Mouse (Mus musculus) kidney, adult 2 months (tissue): Measurements from ENCODE around the gene Chrm3. TPM values are rescaled to one million over a fixed set of nuclear protein-coding genes. Genes with fewer than 3 reads are reported as not detected.

Experiments used
- DNase-seq: peaks from one replicate; pipeline ENCODE4 v3.0.0; 2021
- H3K27ac ChIP-seq: fragments of 200-500 bp; 2 replicates; pipeline ENCODE4 v1.5.1; 2012; ENCODE audit warnings: low read depth, low read length, control low read depth, inconsistent platforms; ENCODE audit not compliant: insufficient read depth
- H3K27me3 ChIP-seq: fragments of 200-500 bp; replicated peaks from 2 replicates; pipeline ENCODE4 v1.6.1; 2012; ENCODE audit warnings: mild to moderate bottlenecking, moderate library complexity, low read length, inconsistent platforms; ENCODE audit not compliant: control insufficient read depth, insufficient read depth
- H3K36me3 ChIP-seq: fragments of 200-500 bp; 2 replicates; pipeline ENCODE4 v1.6.1; 2012; ENCODE audit warnings: mild to moderate bottlenecking, moderate library complexity, low read length, inconsistent platforms; ENCODE audit not compliant: control insufficient read depth, insufficient read depth
- H3K4me1 ChIP-seq: fragments of 200-500 bp; 2 replicates; pipeline ENCODE4 v1.6.1; 2011; ENCODE audit warnings: low read length; ENCODE audit not compliant: control insufficient read depth, insufficient read depth
- H3K4me3 ChIP-seq: fragments of 200-500 bp; 2 replicates; pipeline ENCODE4 v1.5.1; 2011; ENCODE audit warnings: mild to moderate bottlenecking, low read depth, low read length, control low read depth; ENCODE audit not compliant: insufficient read depth
- CTCF ChIP-seq: fragments of 200-500 bp; conservative IDR thresholded peaks from 2 replicates; pipeline ENCODE4 v1.5.1; 2011; ENCODE audit warnings: low read depth, mild to moderate bottlenecking, control low read depth, low read length, moderate library complexity, mixed read lengths; ENCODE audit not compliant: insufficient read depth, insufficient read length
- POLR2A ChIP-seq: fragments of 200-500 bp; IDR thresholded peaks from one replicate; pipeline ENCODE4 v1.6.1; 2011; ENCODE audit warnings: low read depth, low read length, control low read depth
- WGBS: fragments of 180-500 bp; shearing (Covaris S2); methylation state at CpG from one replicate; pipeline ENCODE4 v1.1.7; 2018; 5-methylcytosine and 5-hydroxymethylcytosine counted together
- polyA plus RNA-seq: library from polyadenylated mRNA; depleted of rRNA; stranded (reverse); fragments of >200 nt; gene quantifications from 2 replicates; pipeline ENCODE4 v1.2.3, GENCODE M21; 2012

Gene Chrm3
- polyA plus RNA-seq, 1 experiment = 3.1 TPM

DNA sequence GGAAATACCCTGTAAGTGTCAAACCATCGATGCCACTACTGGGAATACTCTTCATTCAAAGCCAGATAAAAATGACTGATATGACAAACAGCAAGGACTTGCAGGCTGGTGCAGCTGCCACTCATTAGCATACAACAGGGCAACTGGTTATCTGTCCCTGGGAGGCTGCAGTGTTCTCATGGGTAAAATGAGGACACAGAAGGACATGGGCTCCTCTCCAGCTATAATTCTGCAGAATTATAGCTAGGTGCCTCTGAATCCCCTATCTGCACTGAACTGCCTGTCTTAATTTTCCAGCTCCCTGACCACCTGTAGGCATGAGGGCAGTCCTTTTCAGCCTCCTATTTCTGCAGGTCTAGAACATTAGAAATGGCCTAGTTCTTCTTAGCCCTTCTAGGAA is 463.4 kb downstream of the Chrm3 start:
- Histone ChIP-seq H3K4me3 (no peak overlapping the region), H3K36me3 (no peaks in the 10 kb centered on the region), H3K27me3 (no peaks in the 10 kb centered on the region), H3K27ac (no peak overlapping the region), H3K4me1 (no peaks in the 10 kb centered on the region)
- no peak for DNase-seq
- WGBS = 67% methylated on average over 1 of the region's 1 CpGs
- TF ChIP-seq CTCF (no peak), POLR2A (no peak)

DNA sequence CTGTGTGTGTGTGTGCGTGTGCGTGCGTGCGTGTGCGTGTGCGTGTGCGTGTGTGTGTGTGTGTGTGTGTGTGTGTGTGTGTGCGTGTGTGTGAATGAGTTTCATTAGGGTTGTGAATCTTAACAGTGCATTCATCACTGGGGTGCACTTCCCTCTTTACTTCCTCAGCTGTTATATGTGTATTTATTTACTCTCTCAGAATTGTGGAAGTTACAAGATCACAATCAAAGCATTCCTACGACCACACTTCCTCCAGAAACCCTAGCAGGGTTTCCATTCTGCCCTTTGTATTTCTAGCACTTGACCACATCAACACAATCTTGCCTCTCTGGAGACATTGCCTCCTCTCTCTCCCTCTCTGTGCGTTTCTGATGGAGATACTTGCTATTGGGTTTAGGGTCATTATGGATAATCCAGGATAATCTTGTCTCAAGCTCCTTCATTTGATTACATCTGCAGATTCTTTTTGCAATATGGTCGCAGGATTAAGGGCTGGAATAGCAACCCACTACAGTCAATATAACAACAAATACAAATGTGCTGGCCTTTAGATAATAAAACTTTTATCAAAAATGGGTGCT is 465.5 kb downstream of the Chrm3 start:
- H3K27ac ChIP-seq = no peak overlapping the region
- 78% methylated on average over 11 of the region's 11 CpGs for WGBS
- no peaks in the 10 kb centered on the region for H3K27me3 ChIP-seq
- H3K36me3 ChIP-seq = no peaks in the 10 kb centered on the region
- H3K4me3 ChIP-seq = no peak overlapping the region
- no peak for TF ChIP-seq POLR2A
- TF ChIP-seq CTCF = no peak
- H3K4me1 ChIP-seq = no peaks in the 10 kb centered on the region
- no peak for DNase-seq

DNA sequence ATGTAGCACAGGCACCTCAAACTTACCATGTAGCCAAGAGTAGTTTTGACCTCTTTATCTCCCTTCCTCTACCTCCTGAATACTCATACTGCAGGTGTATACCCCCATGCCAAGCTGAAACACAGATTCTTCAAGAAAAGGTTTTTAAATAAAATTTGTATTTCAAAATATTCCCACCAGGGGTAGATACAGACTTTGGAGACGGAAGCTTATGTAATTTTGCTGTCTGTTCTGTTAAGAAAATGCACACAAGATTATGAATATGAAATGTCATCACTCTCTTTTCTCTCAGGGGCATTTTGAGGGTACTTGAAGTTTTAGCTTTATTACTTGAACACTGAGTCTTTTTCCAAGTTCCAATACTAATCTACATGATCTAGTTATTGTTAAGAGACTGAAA is 469.6 kb downstream of the Chrm3 start:
- WGBS = 89% methylated on average over 1 of the region's 1 CpGs
- H3K36me3 ChIP-seq = no peaks in the 10 kb centered on the region
- no peaks in the 10 kb centered on the region for H3K4me1 ChIP-seq
- H3K27me3 ChIP-seq = no peaks in the 10 kb centered on the region
- H3K4me3 ChIP-seq = no peak overlapping the region
- TF ChIP-seq CTCF (no peak), POLR2A (no peak)
- no peak overlapping the region for H3K27ac ChIP-seq
- no peak for DNase-seq

DNA sequence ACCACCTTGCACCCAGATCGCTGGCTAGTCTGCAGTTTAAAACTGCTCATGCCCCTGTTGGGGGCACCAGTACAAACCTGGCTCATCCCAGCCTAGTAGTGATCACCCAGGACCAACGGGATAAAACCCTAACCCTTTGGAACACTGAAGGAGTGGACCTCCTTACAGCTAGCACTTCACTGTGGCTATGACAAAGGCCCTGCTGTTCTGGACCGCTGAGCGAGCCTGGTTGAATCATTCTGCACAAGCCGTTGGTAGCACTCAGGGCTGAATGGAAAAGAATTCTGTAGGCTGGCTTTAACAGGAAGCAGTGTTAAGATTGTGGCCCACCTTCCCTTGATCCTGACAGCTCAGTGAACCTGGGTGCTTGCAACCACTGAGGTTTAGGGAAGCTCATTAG is 470.2 kb downstream of the Chrm3 start:
- TF ChIP-seq POLR2A (no peak), CTCF (no peak)
- no peak overlapping the region for H3K27ac ChIP-seq
- DNase-seq = no peak
- H3K36me3 ChIP-seq = no peaks in the 10 kb centered on the region
- WGBS = 66% methylated on average over 5 of the region's 5 CpGs
- no peaks in the 10 kb centered on the region for H3K27me3 ChIP-seq
- no peaks in the 10 kb centered on the region for H3K4me1 ChIP-seq
- no peak overlapping the region for H3K4me3 ChIP-seq

DNA sequence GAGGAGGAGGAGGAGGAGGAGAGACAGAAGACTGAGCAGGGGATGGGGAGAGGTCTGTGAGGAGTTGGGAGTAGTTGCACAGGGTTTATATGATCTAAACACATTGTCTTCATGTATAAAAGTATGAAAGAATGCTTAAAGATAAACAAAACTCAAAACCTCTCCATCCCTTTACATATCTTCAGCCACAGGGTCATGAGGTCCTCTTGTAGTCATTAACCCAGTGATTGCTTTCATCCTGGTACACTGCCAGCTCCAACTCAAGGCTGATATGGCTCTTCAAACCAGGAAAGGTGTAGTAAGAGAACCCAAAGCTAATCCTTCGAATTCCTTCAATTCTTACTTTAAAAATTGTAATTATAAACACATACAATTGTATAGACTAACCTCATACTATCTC is 470.7 kb downstream of the Chrm3 start:
- Histone ChIP-seq H3K27me3 (no peaks in the 10 kb centered on the region), H3K36me3 (no peaks in the 10 kb centered on the region), H3K4me3 (no peak overlapping the region), H3K4me1 (no peaks in the 10 kb centered on the region), H3K27ac (no peak overlapping the region)
- no peak for DNase-seq
- 81% methylated on average over 1 of the region's 1 CpGs for WGBS
- TF ChIP-seq POLR2A (no peak), CTCF (no peak)

DNA sequence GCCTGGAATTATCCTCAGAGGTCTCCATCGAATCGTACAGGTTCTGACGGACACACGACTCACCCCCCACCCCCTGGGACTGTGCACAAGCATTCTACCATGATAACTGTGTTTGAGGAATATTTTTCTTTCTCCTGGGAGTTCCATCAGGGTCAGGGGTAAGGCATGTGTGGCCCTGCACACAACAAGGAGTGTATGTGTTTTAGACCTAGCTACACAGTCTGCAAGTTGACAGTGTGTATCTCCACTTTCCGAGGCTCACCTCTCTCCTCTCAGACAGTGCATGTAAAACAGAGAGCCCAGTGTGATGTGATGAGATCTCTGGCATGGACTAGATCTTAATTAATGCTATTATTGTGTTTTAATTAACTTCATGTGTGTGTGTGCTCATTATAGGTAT is 472.4 kb downstream of the Chrm3 start:
- no peaks in the 10 kb centered on the region for H3K27me3 ChIP-seq
- no peaks in the 10 kb centered on the region for H3K4me1 ChIP-seq
- DNase-seq = no peak
- no peak overlapping the region for H3K27ac ChIP-seq
- no peak overlapping the region for H3K4me3 ChIP-seq
- no peaks in the 10 kb centered on the region for H3K36me3 ChIP-seq
- whole genome bisulfite sequencing = 75% methylated on average over 5 of the region's 5 CpGs
- TF ChIP-seq CTCF (no peak), POLR2A (no peak)

DNA sequence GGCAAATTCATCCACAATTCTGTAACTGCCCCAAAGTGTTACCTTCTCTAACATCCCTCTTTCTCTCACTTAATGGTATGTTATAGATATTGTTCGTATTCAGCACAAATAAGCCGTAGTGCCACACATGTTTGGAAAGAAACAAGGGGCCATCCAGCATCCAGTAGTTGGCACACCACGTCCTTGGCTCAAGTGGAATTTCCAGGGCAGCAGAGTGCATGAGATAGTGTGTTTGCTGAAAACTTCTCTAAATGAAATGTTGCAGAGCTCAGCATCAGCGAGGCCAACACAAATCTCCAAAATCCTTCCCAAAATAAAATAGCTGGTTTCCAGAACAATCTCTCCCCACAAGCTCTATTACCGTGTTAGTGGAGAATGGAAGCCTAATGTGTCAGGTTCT is 473.4 kb downstream of the Chrm3 start:
- no peaks in the 10 kb centered on the region for H3K4me1 ChIP-seq
- TF ChIP-seq CTCF = no peak
- TF ChIP-seq POLR2A = no peak
- DNase-seq = no peak
- 85% methylated on average over 5 of the region's 5 CpGs for WGBS
- H3K4me3 ChIP-seq = no peak overlapping the region
- H3K27me3 ChIP-seq = no peaks in the 10 kb centered on the region
- H3K36me3 ChIP-seq = no peaks in the 10 kb centered on the region
- no peak overlapping the region for H3K27ac ChIP-seq
